Comparison of ENCODE assay signal across 11 mouse cellular contexts in genomic region chr7:132278658-132279057, GRCm38 (mm10). TPM values are rescaled to one million over a fixed set of nuclear protein-coding genes. Genes with fewer than 3 reads are reported as not detected.
DNase-seq lines count a peak whose midpoint lies in the region; ATAC-seq and TF ChIP-seq lines count a peak whose summit lies in the region.
"Had no signal": no experiment of that assay in that cellular context is flagged by ENCODE, and none has a peak within 500 bp of the region (broad histone marks: within the 10 kb centered on the region; RNA-seq: fewer than 3 reads in every experiment).

No protein-coding gene starts in this region.

- no peaks in the 10 kb centered on the region for H3K36me3 ChIP-seq in heart, embryonic 13.5 days
- H3K36me3 ChIP-seq in heart, embryonic 10.5 days = no peaks in the 10 kb centered on the region
- peaks cover 6 to 17% of the 10 kb centered on the region in 2 experiments for H3K36me3 ChIP-seq in MEL (ENCODE audit: control insufficient read depth in 1 of 2, insufficient read depth in 2 of 2, low read length in 2 of 2)
- no peaks in the 10 kb centered on the region for H3K36me3 ChIP-seq in lung, embryonic 15.5 days

- no peak overlapping the region for H3K4me2 ChIP-seq in heart, embryonic 13.5 days
- H3K4me2 ChIP-seq in lung, embryonic 15.5 days = no peak overlapping the region

- H3K27me3 ChIP-seq in heart, embryonic 13.5 days (replicated peaks) = no peaks in the 10 kb centered on the region
- H3K27me3 ChIP-seq in heart, embryonic 10.5 days (ENCODE audit: insufficient read depth, poor library complexity, severe bottlenecking) = no peaks in the 10 kb centered on the region
- H3K27me3 ChIP-seq in MEL (ENCODE audit: control insufficient read depth in 1 of 2, insufficient read depth in 2 of 2, low read length in 2 of 2) = no peaks in the 10 kb centered on the region
- no peaks in the 10 kb centered on the region for H3K27me3 ChIP-seq in lung, embryonic 15.5 days
- H3K27me3 ChIP-seq: Patski had no signal

- no peak for ATAC-seq in heart, embryonic 13.5 days (ENCODE audit: extremely low read depth, insufficient number of reproducible peaks, low FRiP score, low TSS enrichment)
- no peak for ATAC-seq in lung, embryonic 15.5 days (ENCODE audit: borderline replicate concordance, extremely low read depth, low FRiP score, low TSS enrichment)
- ATAC-seq: Patski had no signal

- no peak for DNase-seq in heart, embryonic 10.5 days (ENCODE audit: low spot score)
- peak; percentile 75 for DNase-seq in MEL (ENCODE audit: low read depth, low spot score)
- DNase-seq in kidney, adult 8-10 months = peak; percentile 33 to 45
- no peak for DNase-seq in urinary bladder, adult 18-20 months (ENCODE audit: low spot score in 2 of 2)
- DNase-seq in gastrocnemius, adult 8-10 months (ENCODE audit: low spot score in 2 of 2) = no peak
- no peak for DNase-seq in left cerebral cortex, adult 18-20 months (ENCODE audit: low spot score in 2 of 2)
- DNase-seq: cerebellum, postnatal 36 days; heart, adult 18-20 months had no signal

- H3K4me1 ChIP-seq in heart, embryonic 13.5 days = peaks cover 27% of the 10 kb centered on the region
- H3K4me1 ChIP-seq in heart, embryonic 10.5 days = peaks cover 20% of the 10 kb centered on the region
- H3K4me1 ChIP-seq in MEL (ENCODE audit: control insufficient read depth in 1 of 2, insufficient read depth in 2 of 2, low read length in 2 of 2) = peaks cover 6 to 13% of the 10 kb centered on the region in 2 experiments
- peaks cover 23% of the 10 kb centered on the region for H3K4me1 ChIP-seq in lung, embryonic 15.5 days

- WGBS in heart, embryonic 13.5 days = 32% methylated on average over 3 of the region's 3 CpGs
- WGBS in heart, embryonic 10.5 days = 36% methylated on average over 3 of the region's 3 CpGs
- 30% methylated on average over 3 of the region's 3 CpGs for WGBS in lung, embryonic 15.5 days

- peaks cover 11% of the 10 kb centered on the region; the same call in 1 of the 2 replicates for H3K79me2 ChIP-seq in MEL (ENCODE audit: control insufficient read depth, insufficient read depth, low read length, poor library complexity)

- TF ChIP-seq RAD21 in MEL (IDR thresholded peaks at IDR 0.05; ENCODE audit: low read depth, low read length) = no peak

- peak overlapping the region; percentile 24; the same call in 1 of the 2 replicates for H3K27ac ChIP-seq in heart, embryonic 13.5 days (replicated peaks)
- H3K27ac ChIP-seq in heart, embryonic 10.5 days = no peak overlapping the region
- H3K27ac ChIP-seq in MEL (ENCODE audit: control insufficient read depth, low read depth, low read length) = peak overlapping the region; percentile 69
- H3K27ac ChIP-seq in lung, embryonic 15.5 days = peak overlapping the region; percentile 7; the same call in 1 of the 2 replicates

- no peak for TF ChIP-seq CTCF in MEL (IDR thresholded peaks at IDR 0.05 in 2 of 3, conservative IDR thresholded peaks at IDR 0.05 in 1 of 3; ENCODE audit: control insufficient read depth in 1 of 3, insufficient read depth in 1 of 3, low read depth in 2 of 3, low read length in 3 of 3, poor library complexity in 1 of 3, severe bottlenecking in 1 of 3)

- peak; percentile 91 for TF ChIP-seq EP300 in MEL (IDR thresholded peaks at IDR 0.05; ENCODE audit: low read depth in 1 of 2, low read length in 2 of 2)

- no peak overlapping the region for H3K4me3 ChIP-seq in heart, embryonic 13.5 days
- H3K4me3 ChIP-seq in heart, embryonic 10.5 days = no peak overlapping the region
- H3K4me3 ChIP-seq in MEL (ENCODE audit: control insufficient read depth in 1 of 2, insufficient read depth in 1 of 2, low read depth in 2 of 2, low read length in 2 of 2) = no peak overlapping the region
- no peak overlapping the region for H3K4me3 ChIP-seq in lung, embryonic 15.5 days

- no peak for TF ChIP-seq POLR2A in MEL (IDR thresholded peaks at IDR 0.05; ENCODE audit: control insufficient read depth in 1 of 2, insufficient read depth in 1 of 2, low read depth in 1 of 2, low read length in 2 of 2, poor library complexity in 1 of 2)

- H3K9me3 ChIP-seq in heart, embryonic 13.5 days = no peaks in the 10 kb centered on the region
- no peaks in the 10 kb centered on the region for H3K9me3 ChIP-seq in heart, embryonic 10.5 days
- no peaks in the 10 kb centered on the region for H3K9me3 ChIP-seq in MEL (replicated peaks; ENCODE audit: insufficient read depth, low read length)
- no peaks in the 10 kb centered on the region for H3K9me3 ChIP-seq in lung, embryonic 15.5 days

- H3K9ac ChIP-seq in heart, embryonic 13.5 days = no peak overlapping the region
- H3K9ac ChIP-seq in MEL (ENCODE audit: control insufficient read depth, low read depth, low read length, poor library complexity, severe bottlenecking) = no peak overlapping the region
- no peak overlapping the region for H3K9ac ChIP-seq in lung, embryonic 15.5 days

TF ChIP-seq in MEL, 35 proteins besides CTCF, POLR2A, EP300 and RAD21:
- TF ChIP-seq MAZ (IDR thresholded peaks at IDR 0.05; ENCODE audit: low read depth, low read length) (no peak), RCOR1 (IDR thresholded peaks at IDR 0.05; ENCODE audit: low read depth, low read length) (peak; percentile 86), MAFK (IDR thresholded peaks at IDR 0.05; ENCODE audit: borderline replicate concordance, low read depth, low read length) (peak; percentile 35; the same call in 1 of the 2 replicates), ELF1 (IDR thresholded peaks at IDR 0.05; ENCODE audit: low read depth, low read length) (0 out of 2 replicates have a peak, but pooled peaks have one; percentile 40), SMC3 (IDR thresholded peaks at IDR 0.05; ENCODE audit: low read depth, low read length) (no peak), ETS1 (IDR thresholded peaks at IDR 0.05; ENCODE audit: low read depth, low read length) (peak; percentile 92), USF1 (IDR thresholded peaks at IDR 0.05; ENCODE audit: low read depth, low read length) (peak; percentile 44; the same call in 1 of the 2 replicates), GATA1 (IDR thresholded peaks at IDR 0.05; ENCODE audit: low read depth, low read length) (peak; percentile 93), TCF12 (IDR thresholded peaks at IDR 0.05; ENCODE audit: low read depth, low read length) (peak; percentile 90), SIN3A (IDR thresholded peaks at IDR 0.05; ENCODE audit: low read length) (peak; percentile 64), MEF2A (IDR thresholded peaks at IDR 0.05; ENCODE audit: extremely low read depth, insufficient replicate concordance, low read depth, low read length, poor library complexity, severe bottlenecking) (peak; percentile 43; the same call in 1 of the 2 replicates), BHLHE40 (IDR thresholded peaks at IDR 0.05; ENCODE audit: borderline replicate concordance, low read depth, low read length) (peak; percentile 50; the same call in 1 of the 2 replicates), TAL1 (IDR thresholded peaks at IDR 0.05; ENCODE audit: low read length) (peak; percentile 69), GABPA (IDR thresholded peaks at IDR 0.05; ENCODE audit: low read depth, low read length) (no peak)

RNA-seq across cellular contexts. Expression of gene Chst15, which starts 38.4 kb away (rescaled TPM):
- 3.1 and 3.8 TPM in 2 replicates for polyA plus RNA-seq in heart, embryonic 13.5 days (2015; fragmentation: Nextera tagmentation; extraction: Ambion mirVana)
- polyA plus RNA-seq in heart, embryonic 10.5 days (2016; fragmentation: Nextera tagmentation; extraction: Ambion mirVana) = 3.3 and 7.6 TPM in 2 replicates
- 14.3 and 14.9 TPM in 2 replicates for total RNA-seq in MEL (2012; rRNA removed)
- 10 to 100 TPM in 1 of 2 experiments, not detected in 1; 18.1 TPM for polyA plus RNA-seq in MEL (2012; ENCODE audit: insufficient read depth in 1 of 2, insufficient read length in 2 of 2, low read depth in 1 of 2, low replicate concordance in 2 of 2, missing spikeins in 1 of 2)
- 17.8 and 20.3 TPM in 2 replicates for polyA plus RNA-seq in lung, embryonic 15.5 days (2015; fragmentation: Nextera tagmentation; extraction: Ambion mirVana)
- total RNA-seq in gastrocnemius, adult 8-10 months (2022) = 1 to 10 TPM; 1.4 to 2.6 (median 1.8) TPM
- total RNA-seq in left cerebral cortex, adult 18-20 months (2021) = 10 to 100 TPM; 38.5 to 39.6 TPM

Comparison
In these comparisons a context has a peak if more than half of its experiments do, and no peak if none do; other contexts are left out.
1. DNase-seq: peak in MEL (single experiment) and kidney, adult 8-10 months (2 of 2); none in heart, embryonic 10.5 days (single experiment), urinary bladder, adult 18-20 months (0 of 2), gastrocnemius, adult 8-10 months (0 of 2) and left cerebral cortex, adult 18-20 months (0 of 2).